Mouse (Mus musculus): ENCODE results near the gene Tulp1. TPM values are rescaled to one million over a fixed set of nuclear protein-coding genes. Genes with fewer than 3 reads are reported as not detected.
A peak's percentile ranks its signal among the peaks of the same experiment; 100 is the strongest.

Gene Tulp1
- total and polyA plus RNA-seq, 2 experiments from 2014 or later: 2.0 TPM; not detected in 1

- Histone ChIP-seq H3K36me3 (ENCODE audit: insufficient read depth, low read length) (peaks cover 15% of the 10 kb centered on the region), H3K9ac (replicated peaks; ENCODE audit: low read length) (no peak overlapping the region; the same call in 1 of the 2 replicates), H3K4me1 (ENCODE audit: insufficient read depth, low read length) (peaks cover 17% of the 10 kb centered on the region), H3K27ac (no peak overlapping the region), H3K9me3 (ENCODE audit: low read length) (no peaks in the 10 kb centered on the region), H3K4me2 (ENCODE audit: low read depth, low read length) (peak overlapping the region; percentile 88), H3K27me3 (ENCODE audit: insufficient read depth, low read length) (no peaks in the 10 kb centered on the region), H3K4me3 (ENCODE audit: low read length) (peak overlapping the region; percentile 67)
- no peak for ATAC-seq
- no peak for TF ChIP-seq CTCF (IDR thresholded peaks at IDR 0.05; ENCODE audit: low read depth)
- DNase-seq (ENCODE audit: low spot score): no peak
- WGBS: 49% methylated on average over 2 of the region's 2 CpGs
These were observed 34.8 kb downstream of the Tulp1 start for GRCm38 (mm10) chr17:28330232-28330546.

DNA sequence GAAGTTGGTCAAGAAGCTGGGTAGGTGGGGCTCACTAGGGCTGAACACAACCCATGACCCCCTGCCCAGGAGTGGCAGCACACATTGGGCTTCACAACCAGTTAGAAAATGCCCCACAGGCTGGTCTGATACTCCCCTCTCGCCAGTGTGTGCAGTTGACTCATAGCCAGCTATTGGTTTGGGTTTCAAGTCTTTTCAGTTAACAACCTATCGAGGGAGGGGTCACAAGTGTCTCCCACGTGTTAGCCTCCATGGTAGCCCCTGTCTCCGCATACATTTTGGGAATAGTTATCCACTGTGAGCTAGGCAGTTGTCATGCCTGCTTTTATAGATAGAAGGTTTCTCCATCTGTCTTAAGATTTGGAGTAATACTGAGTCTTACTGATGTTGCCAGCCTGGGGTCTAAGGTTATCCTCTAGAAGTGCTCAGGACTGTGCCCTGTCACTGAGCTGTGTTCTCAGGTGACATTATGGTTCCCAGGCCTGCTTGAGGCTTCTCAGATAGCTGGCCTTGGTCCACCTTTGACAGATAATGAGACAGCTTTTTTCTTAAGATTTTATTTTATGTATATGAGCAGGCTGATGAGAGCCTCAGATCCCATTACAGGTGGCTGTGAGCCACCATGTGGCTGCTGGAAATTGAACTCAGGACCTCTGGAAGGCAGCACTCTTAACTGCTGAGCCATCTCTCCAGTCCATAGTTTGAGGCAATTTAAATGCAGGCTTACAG, 35.4 kb downstream of the Tulp1 start:
- no peaks in the 10 kb centered on the region for H3K9me3 ChIP-seq (ENCODE audit: low read length)
- peak overlapping the region; percentile 88 for H3K4me2 ChIP-seq (ENCODE audit: low read depth, low read length)
- DNase-seq (ENCODE audit: low spot score) (no peak), ATAC-seq (no peak)
- peak overlapping the region; percentile 96 for H3K27ac ChIP-seq
- peak overlapping the region; percentile 67 for H3K4me3 ChIP-seq (ENCODE audit: low read length)
- WGBS: 6% methylated on average over 4 of the region's 4 CpGs
- no peak for TF ChIP-seq CTCF (IDR thresholded peaks at IDR 0.05; ENCODE audit: low read depth)
- H3K9ac ChIP-seq (replicated peaks; ENCODE audit: low read length): peak overlapping the region; percentile 75
- peaks cover 17% of the 10 kb centered on the region for H3K4me1 ChIP-seq (ENCODE audit: insufficient read depth, low read length)
- no peaks in the 10 kb centered on the region for H3K27me3 ChIP-seq (ENCODE audit: insufficient read depth, low read length)
- H3K36me3 ChIP-seq (ENCODE audit: insufficient read depth, low read length): peaks cover 15% of the 10 kb centered on the region

- peaks cover 17% of the 10 kb centered on the region for H3K4me1 ChIP-seq (ENCODE audit: insufficient read depth, low read length)
- peak overlapping the region; percentile 67 for H3K4me3 ChIP-seq (ENCODE audit: low read length)
- no peaks in the 10 kb centered on the region for H3K27me3 ChIP-seq (ENCODE audit: insufficient read depth, low read length)
- H3K36me3 ChIP-seq (ENCODE audit: insufficient read depth, low read length): peaks cover 15% of the 10 kb centered on the region
- peak overlapping the region; percentile 96 for H3K27ac ChIP-seq
- DNase-seq (ENCODE audit: low spot score) (peak; percentile 31), ATAC-seq (peak; percentile 30)
- H3K9ac ChIP-seq (replicated peaks; ENCODE audit: low read length): peak overlapping the region; percentile 75
- under 1% methylated on average over 25 of the region's 25 CpGs for WGBS
- H3K9me3 ChIP-seq (ENCODE audit: low read length): no peaks in the 10 kb centered on the region
- TF ChIP-seq CTCF (IDR thresholded peaks at IDR 0.05; ENCODE audit: low read depth): no peak
- H3K4me2 ChIP-seq (ENCODE audit: low read depth, low read length): peak overlapping the region; percentile 88
These were observed 36.1 kb downstream of the Tulp1 start for GRCm38 (mm10) chr17:28328946-28329345.

GRCm38 (mm10) chr17:28328366-28328928, 36.6 kb downstream of the Tulp1 start, which contains the start of gene Rpl10a:
Rpl10a (plus strand) TSS chr17:28328471.
- WGBS: under 1% methylated on average over 66 of the region's 67 CpGs
- H3K36me3 ChIP-seq (ENCODE audit: insufficient read depth, low read length): peaks cover 15% of the 10 kb centered on the region
- peak within 1 kb of the TSS; percentile 75 for H3K9ac ChIP-seq (replicated peaks; ENCODE audit: low read length)
- peak within 1 kb of the TSS; percentile 67 for H3K4me3 ChIP-seq (ENCODE audit: low read length)
- peak; percentile 90 for TF ChIP-seq CTCF (IDR thresholded peaks at IDR 0.05; ENCODE audit: low read depth)
- ATAC-seq: peak; percentile 90
- peak; percentile 99 for DNase-seq (ENCODE audit: low spot score)
- peak within 1 kb of the TSS; percentile 88 for H3K4me2 ChIP-seq (ENCODE audit: low read depth, low read length)
- peaks cover 17% of the 10 kb centered on the region for H3K4me1 ChIP-seq (ENCODE audit: insufficient read depth, low read length)
- no peaks in the 10 kb centered on the region for H3K27me3 ChIP-seq (ENCODE audit: insufficient read depth, low read length)
- peak within 1 kb of the TSS; percentile 96 for H3K27ac ChIP-seq
- H3K9me3 ChIP-seq (ENCODE audit: low read length): no peaks in the 10 kb centered on the region

DNA sequence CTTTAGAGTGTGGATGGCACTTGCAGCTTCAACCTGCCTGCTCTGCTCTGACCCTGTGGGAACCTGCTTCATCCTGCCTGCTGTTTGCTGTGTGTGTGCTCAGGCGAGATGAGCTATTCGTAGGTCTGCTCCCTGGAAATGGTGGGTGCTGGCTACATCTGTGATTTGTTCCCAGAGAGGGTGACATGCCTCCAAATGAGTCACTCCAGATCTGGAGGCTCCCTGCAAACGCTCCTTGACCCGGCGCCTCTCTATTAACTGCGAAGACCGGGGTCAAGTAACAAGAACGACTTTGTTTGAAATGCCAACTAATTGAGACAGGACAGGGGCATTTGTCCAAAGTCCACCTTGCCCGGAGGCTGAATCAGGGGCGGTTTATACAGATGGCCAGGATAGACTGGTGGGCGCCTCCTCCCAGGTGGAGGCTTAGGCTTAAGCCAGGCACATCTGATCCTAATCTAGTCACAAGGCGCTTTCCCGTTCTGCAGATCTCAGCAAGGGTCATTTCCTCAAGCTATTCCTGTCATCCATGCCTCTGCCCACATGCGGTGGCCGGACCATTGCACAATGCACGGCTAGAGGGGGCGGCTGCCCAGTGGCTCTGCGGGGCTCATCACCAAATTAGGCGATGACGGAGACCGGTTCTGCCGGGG, 37.2 kb downstream of the Tulp1 start:
- Histone ChIP-seq H3K27me3 (ENCODE audit: insufficient read depth, low read length) (no peaks in the 10 kb centered on the region), H3K4me3 (ENCODE audit: low read length) (peak overlapping the region; percentile 67), H3K27ac (peak overlapping the region; percentile 96), H3K4me2 (ENCODE audit: low read depth, low read length) (peak overlapping the region; percentile 88), H3K36me3 (ENCODE audit: insufficient read depth, low read length) (peaks cover 15% of the 10 kb centered on the region), H3K9ac (replicated peaks; ENCODE audit: low read length) (peak overlapping the region; percentile 75), H3K9me3 (ENCODE audit: low read length) (no peaks in the 10 kb centered on the region), H3K4me1 (ENCODE audit: insufficient read depth, low read length) (peaks cover 17% of the 10 kb centered on the region)
- TF ChIP-seq CTCF (IDR thresholded peaks at IDR 0.05; ENCODE audit: low read depth): no peak
- DNase-seq (ENCODE audit: low spot score) (no peak), ATAC-seq (peak; percentile 67)
- WGBS: 11% methylated on average over 22 of the region's 22 CpGs

- Histone ChIP-seq H3K4me2 (ENCODE audit: low read depth, low read length) (no peak overlapping the region), H3K27ac (peak overlapping the region; percentile 96; the same call in 1 of the 2 replicates), H3K4me3 (ENCODE audit: low read length) (no peak overlapping the region), H3K9me3 (ENCODE audit: low read length) (no peaks in the 10 kb centered on the region), H3K4me1 (ENCODE audit: insufficient read depth, low read length) (peaks cover 17% of the 10 kb centered on the region), H3K36me3 (ENCODE audit: insufficient read depth, low read length) (peaks cover 15% of the 10 kb centered on the region), H3K27me3 (ENCODE audit: insufficient read depth, low read length) (no peaks in the 10 kb centered on the region), H3K9ac (replicated peaks; ENCODE audit: low read length) (no peak overlapping the region)
- 78% methylated on average over 3 of the region's 3 CpGs for WGBS
- no peak for ATAC-seq
- TF ChIP-seq CTCF (IDR thresholded peaks at IDR 0.05; ENCODE audit: low read depth): no peak
- no peak for DNase-seq (ENCODE audit: low spot score)
These were observed 38.1 kb downstream of the Tulp1 start for GRCm38 (mm10) chr17:28326951-28327350.
